Mouse (Mus musculus): ENCODE measurements around the gene Prelp.
A peak's percentile ranks its signal among the peaks of the same experiment; 100 is the strongest.

Prelp gene

GRCm38 (mm10) chr1:133933301-133934195 lies 12.3 kb upstream of the Prelp start:
- no peak for DNase-seq

- DNase-seq, result no peak
Observed at GRCm38 (mm10) chr1:133929980-133930379, 8.8 kb upstream of the Prelp start.

GRCm38 (mm10) chr1:133925223-133925622 lies 4.0 kb upstream of the Prelp start:
- DNase-seq, result no peak

- no peak for DNase-seq
Observed at GRCm38 (mm10) chr1:133924141-133924875, 3.1 kb upstream of the Prelp start.

GRCm38 (mm10) chr1:133923071-133923470 lies 1.9 kb upstream of the Prelp start:
- DNase-seq, result no peak

- DNase-seq, result no peak
Observed at GRCm38 (mm10) chr1:133920876-133921275, 338 bp downstream of the Prelp start.

GRCm38 (mm10) chr1:133920401-133920800 lies 813 bp downstream of the Prelp start:
- DNase-seq, result no peak

- DNase-seq, result no peak
Observed at GRCm38 (mm10) chr1:133918088-133918470, 3.1 kb downstream of the Prelp start.

- no peak for DNase-seq
Observed at GRCm38 (mm10) chr1:133917456-133918087, 3.6 kb downstream of the Prelp start.

GRCm38 (mm10) chr1:133915723-133916355 lies 5.4 kb downstream of the Prelp start:
- DNase-seq, result no peak

GRCm38 (mm10) chr1:133915115-133915514 lies 6.1 kb downstream of the Prelp start:
- no peak for DNase-seq

GRCm38 (mm10) chr1:133913018-133913417 lies 8.2 kb downstream of the Prelp start:
- no peak for DNase-seq

GRCm38 (mm10) chr1:133911456-133911855 lies 9.8 kb downstream of the Prelp start:
- DNase-seq, result peak; percentile 71

- DNase-seq, result no peak
Observed at GRCm38 (mm10) chr1:133911008-133911407, 10.2 kb downstream of the Prelp start.

- no peak for DNase-seq
Observed at GRCm38 (mm10) chr1:133910108-133910507, 11.1 kb downstream of the Prelp start.

GRCm38 (mm10) chr1:133908659-133909575 lies 12.3 kb downstream of the Prelp start:
- DNase-seq, result peak; percentile 69

- DNase-seq, result peak; percentile 69
Observed at GRCm38 (mm10) chr1:133907949-133908658, 13.1 kb downstream of the Prelp start, which contains the start of gene Optc. Gene Optc (minus strand): TSS chr1:133907999.

- DNase-seq, result no peak
Observed at GRCm38 (mm10) chr1:133906420-133906819, 14.8 kb downstream of the Prelp start.

- peak; percentile 71 for DNase-seq
Observed at GRCm38 (mm10) chr1:133900825-133901224, 20.4 kb downstream of the Prelp start.

GRCm38 (mm10) chr1:133899043-133899542 lies 22.1 kb downstream of the Prelp start:
- no peak for DNase-seq

- DNase-seq, result no peak
Observed at GRCm38 (mm10) chr1:133897293-133897692, 23.9 kb downstream of the Prelp start.
